Mouse (Mus musculus): Measurements from ENCODE around the gene Myog.

- TF ChIP-seq POLR2A (IDR thresholded peaks at IDR 0.05; ENCODE audit: low read depth, low read length) (no peak), CTCF (conservative IDR thresholded peaks at IDR 0.05; ENCODE audit: insufficient read depth, insufficient read length, low read depth, low read length) (no peak)
Measured at GRCm38 (mm10) chr1:134289598-134290099, at the start of gene Myog.

Measured in kidney, adult 2 months (tissue).